Mouse (Mus musculus) liver, embryonic 14.5 days (tissue): ENCODE results near the gene Ppp1r17. TPM values are rescaled to one million over a fixed set of nuclear protein-coding genes. Genes with fewer than 3 reads are reported as not detected.

Experiments used
- ATAC-seq: fragments of 200-750 bp; cut with Nextera tagmentation; 2 replicates; pipeline ENCODE4 v1.8.0; 2017; ENCODE audit warnings: moderate number of reproducible peaks, mild to moderate bottlenecking, moderate library complexity; ENCODE audit not compliant: insufficient read depth
- DNase-seq, 3 experiments: peaks; one replicate each; pipeline ENCODE4 v3.0.0-alpha.2; 2012 to 2013; ENCODE audit warnings: low read depth in 3 of 3, low spot score in 3 of 3
- H3K27ac ChIP-seq: fragments of 300-500 bp; sonication (generic); 2 replicates; pipeline ENCODE4 v1.5.1; 2014; ENCODE audit warnings: moderate library complexity, mild to moderate bottlenecking, control low read depth, inconsistent platforms
- H3K27me3 ChIP-seq: fragments of 300-500 bp; sonication (generic); 2 replicates; pipeline ENCODE4 v1.6.1; 2014; ENCODE audit warnings: mild to moderate bottlenecking, low read length, moderate library complexity; ENCODE audit not compliant: control insufficient read depth, insufficient read depth
- H3K36me3 ChIP-seq: fragments of 300-500 bp; sonication (generic); replicated peaks from 2 replicates; pipeline ENCODE4 v1.6.1; 2014; ENCODE audit warnings: low read depth; ENCODE audit not compliant: control insufficient read depth, insufficient read depth
- H3K4me1 ChIP-seq, 2 experiments: fragments of 200-500 bp in 1 of 2; fragments of 300-500 bp in 1 of 2; sonication (generic) in 1 of 2; replicated peaks; 2 replicates each; pipeline ENCODE4 v1.6.1; 2012 to 2014; ENCODE audit warnings: antibody characterized with exemption in 1 of 2, inconsistent platforms in 1 of 2, low read length in 1 of 2; ENCODE audit not compliant: control insufficient read depth in 2 of 2, insufficient read depth in 2 of 2
- H3K4me2 ChIP-seq: fragments of 300-500 bp; sonication (generic); 2 replicates; pipeline ENCODE4 v1.6.1; 2014; ENCODE audit warnings: low read depth, mild to moderate bottlenecking, control low read depth, moderate library complexity
- H3K4me3 ChIP-seq, 2 experiments: fragments of 200-500 bp in 1 of 2; fragments of 300-500 bp in 1 of 2; sonication (generic) in 1 of 2; 2 replicates each; pipeline ENCODE4 v1.5.1; 2012 to 2014; ENCODE audit warnings: low read depth in 2 of 2, low read length in 2 of 2, mild to moderate bottlenecking in 2 of 2, control low read depth in 1 of 2, inconsistent platforms in 1 of 2, moderate library complexity in 1 of 2; ENCODE audit not compliant: insufficient read depth in 1 of 2
- H3K9ac ChIP-seq: fragments of 300-500 bp; sonication (generic); replicated peaks from 2 replicates; pipeline ENCODE4 v1.6.1; 2014; ENCODE audit warnings: mild to moderate bottlenecking, control low read depth, moderate library complexity
- H3K9me3 ChIP-seq: fragments of 300-500 bp; sonication (generic); 2 replicates; pipeline ENCODE4 v1.6.1; 2016; ENCODE audit warnings: low read length, mixed read lengths; ENCODE audit not compliant: control insufficient read depth
- CTCF ChIP-seq: IDR thresholded peaks from 2 replicates; pipeline ENCODE4 v1.5.1; 2016; ENCODE audit warnings: antibody characterized with exemption, low read depth, control low read depth
- EP300 ChIP-seq: IDR thresholded peaks from 2 replicates; pipeline ENCODE4 v1.6.1; 2016; ENCODE audit warnings: antibody characterized with exemption, low read depth
- WGBS: fragments of 180-500 bp; shearing (Covaris S2); extraction: QIAGEN DNeasy Blood & Tissue Kit; methylation state at CpG from one replicate; pipeline ENCODE4 v1.1.7; 2014; ENCODE audit not compliant: insufficient replicate concordance; 5-methylcytosine and 5-hydroxymethylcytosine counted together
- polyA plus RNA-seq, 2 experiments: library from polyadenylated mRNA; depleted of rRNA in 1 of 2; stranded (reverse) in 1 of 2; unstranded in 1 of 2; fragments of >200 nt; fragmentation: Nextera tagmentation in 1 of 2; extraction: Ambion mirVana in 1 of 2; gene quantifications; 2 replicates each; pipeline versions ENCODE4 v1.2.1 to v1.2.3; 2012 to 2014

Gene Ppp1r17
- polyA plus RNA-seq, 2 experiments: not detected

DNA sequence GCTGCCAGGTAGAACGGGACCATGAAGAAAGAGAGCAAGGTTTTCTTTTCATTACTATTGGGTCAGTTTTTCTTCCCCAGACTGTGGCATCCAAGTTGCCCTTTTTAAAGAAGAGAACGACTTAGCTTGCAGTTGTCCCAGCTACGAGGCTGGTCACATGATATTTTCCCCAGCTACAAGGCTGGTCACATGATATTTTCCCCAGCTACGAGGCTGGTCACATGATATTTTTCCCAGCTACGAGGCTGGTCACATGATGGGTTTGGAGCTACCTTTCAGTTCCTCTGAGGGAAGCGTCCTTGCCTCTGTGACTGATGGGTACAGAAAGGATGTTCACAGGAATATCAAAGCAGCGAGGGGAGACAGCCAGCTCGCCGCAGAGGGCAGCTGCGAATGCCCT is 17.8 kb downstream of the Ppp1r17 start:
- ATAC-seq: no peak

GRCm38 (mm10) chr6:56039476-56040055 is 22.3 kb downstream of the Ppp1r17 start:
- no peak for TF ChIP-seq CTCF
- TF ChIP-seq EP300: no peak
- H3K4me1 ChIP-seq: no peaks in the 10 kb centered on the region
- no peaks in the 10 kb centered on the region for H3K9me3 ChIP-seq
- H3K4me2 ChIP-seq: no peak overlapping the region
- no peak overlapping the region for H3K27ac ChIP-seq
- H3K4me3 ChIP-seq: no peak overlapping the region
- 47% methylated on average over 4 of the region's 4 CpGs for WGBS
- no peak for DNase-seq
- H3K27me3 ChIP-seq: no peaks in the 10 kb centered on the region
- H3K9ac ChIP-seq: no peak overlapping the region
- no peaks in the 10 kb centered on the region for H3K36me3 ChIP-seq
- no peak for ATAC-seq

More for the DNA sequence above, 17.8 kb downstream of the Ppp1r17 start:
- H3K9me3 ChIP-seq: no peaks in the 10 kb centered on the region
- no peaks in the 10 kb centered on the region for H3K36me3 ChIP-seq
- DNase-seq: no peak
- no peak overlapping the region for H3K9ac ChIP-seq
- no peak for TF ChIP-seq EP300
- TF ChIP-seq CTCF: no peak
- H3K4me2 ChIP-seq: no peak overlapping the region
- WGBS: 61% methylated on average over 10 of the region's 10 CpGs
- no peaks in the 10 kb centered on the region for H3K4me1 ChIP-seq
- H3K27me3 ChIP-seq: no peaks in the 10 kb centered on the region
- H3K4me3 ChIP-seq: no peak overlapping the region
- no peak overlapping the region for H3K27ac ChIP-seq

DNA sequence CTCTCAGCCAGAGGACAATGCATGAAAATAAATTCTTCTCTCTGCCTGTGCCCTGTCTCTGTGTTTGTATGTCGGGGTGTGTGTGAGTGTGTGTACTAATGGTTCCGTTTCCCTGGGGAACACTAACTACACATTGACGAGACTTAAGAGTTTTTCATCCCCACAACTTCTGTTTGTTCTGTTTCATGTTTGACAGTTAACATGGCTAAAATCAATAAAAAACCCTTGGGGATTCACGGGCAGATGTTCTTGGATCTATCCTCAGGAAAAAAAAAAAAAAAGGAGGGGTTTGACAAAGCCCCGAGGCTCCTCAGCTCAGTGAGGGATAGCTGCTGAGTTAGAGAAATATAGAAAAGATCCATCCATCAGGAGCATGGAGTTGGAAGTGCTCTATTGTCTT is 27.0 kb downstream of the Ppp1r17 start:
- Histone ChIP-seq H3K4me3 (no peak overlapping the region), H3K27ac (no peak overlapping the region), H3K4me2 (no peak overlapping the region), H3K9ac (no peak overlapping the region), H3K9me3 (no peaks in the 10 kb centered on the region), H3K4me1 (no peaks in the 10 kb centered on the region), H3K36me3 (no peaks in the 10 kb centered on the region), H3K27me3 (no peaks in the 10 kb centered on the region)
- WGBS: 55% methylated on average over 5 of the region's 5 CpGs
- no peak for TF ChIP-seq CTCF
- no peak for TF ChIP-seq EP300
- ATAC-seq (no peak), DNase-seq (no peak)

DNA sequence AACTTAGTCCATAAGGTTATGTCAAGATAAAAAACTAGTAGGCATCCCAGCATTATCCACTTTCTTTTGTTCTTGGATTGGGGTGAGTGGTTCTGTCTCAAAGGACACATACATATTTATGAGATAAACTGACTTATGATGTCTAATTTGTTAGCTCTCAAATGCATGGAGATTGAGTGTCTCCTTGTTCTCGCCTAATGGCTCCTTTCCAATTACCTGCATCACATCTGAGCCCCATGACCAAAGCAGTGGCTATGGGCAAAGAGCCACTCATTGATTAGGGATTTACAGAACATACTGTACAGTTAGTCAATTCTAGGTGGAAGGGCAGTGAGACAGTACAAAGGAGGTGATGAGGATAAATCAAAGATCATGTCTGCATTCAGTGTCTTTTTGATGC is 27.4 kb downstream of the Ppp1r17 start:
- Histone ChIP-seq H3K4me3 (no peak overlapping the region), H3K36me3 (no peaks in the 10 kb centered on the region), H3K9ac (no peak overlapping the region), H3K27me3 (no peaks in the 10 kb centered on the region), H3K4me1 (no peaks in the 10 kb centered on the region), H3K9me3 (no peaks in the 10 kb centered on the region), H3K27ac (no peak overlapping the region), H3K4me2 (no peak overlapping the region)
- TF ChIP-seq EP300 (no peak), CTCF (no peak)
- WGBS: 54% methylated on average over 1 of the region's 1 CpGs
- DNase-seq (no peak), ATAC-seq (no peak)

DNA sequence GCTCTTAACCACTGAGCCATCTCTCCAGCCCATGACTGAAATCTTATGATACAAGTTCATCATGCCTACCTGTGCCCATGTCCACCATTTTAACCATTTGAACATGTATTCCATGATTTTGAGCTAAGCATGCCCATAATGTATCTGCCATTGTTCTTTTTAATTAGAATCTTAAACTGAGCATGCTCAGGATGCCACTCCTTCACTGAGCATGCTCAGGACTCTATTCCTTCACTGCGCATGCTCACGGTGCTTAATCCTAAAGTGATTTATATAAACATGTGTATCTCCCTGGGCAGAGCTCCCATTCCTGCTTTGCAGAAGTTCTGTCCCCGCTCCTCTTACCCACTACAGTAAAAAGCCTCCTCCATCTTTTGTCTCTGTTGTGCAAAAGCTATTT is 31.3 kb downstream of the Ppp1r17 start:
- H3K27me3 ChIP-seq: no peaks in the 10 kb centered on the region
- no peaks in the 10 kb centered on the region for H3K9me3 ChIP-seq
- TF ChIP-seq EP300: no peak
- no peak for TF ChIP-seq CTCF
- H3K27ac ChIP-seq: no peak overlapping the region
- no peak overlapping the region for H3K9ac ChIP-seq
- no peaks in the 10 kb centered on the region for H3K4me1 ChIP-seq
- no peak for ATAC-seq
- no peak for DNase-seq
- WGBS: 71% methylated on average over 3 of the region's 3 CpGs
- H3K36me3 ChIP-seq: no peaks in the 10 kb centered on the region
- H3K4me3 ChIP-seq: no peak overlapping the region
- no peak overlapping the region for H3K4me2 ChIP-seq
